Mouse (Mus musculus) lung, adult 2 months (tissue): ENCODE results near the gene Inpp5k.

Experiments
- CTCF ChIP-seq: fragments of 200-500 bp; IDR thresholded peaks from 2 replicates; pipeline ENCODE4 v1.5.1; 2011; ENCODE audit warnings: mild to moderate bottlenecking, low read length, control low read depth; ENCODE audit not compliant: insufficient read depth
- POLR2A ChIP-seq: fragments of 200-500 bp; IDR thresholded peaks from 2 replicates; pipeline ENCODE4 v1.6.1; 2011; ENCODE audit warnings: low read depth, mild to moderate bottlenecking, control low read depth, low read length, borderline replicate concordance; ENCODE audit errors: extremely low read depth

DNA sequence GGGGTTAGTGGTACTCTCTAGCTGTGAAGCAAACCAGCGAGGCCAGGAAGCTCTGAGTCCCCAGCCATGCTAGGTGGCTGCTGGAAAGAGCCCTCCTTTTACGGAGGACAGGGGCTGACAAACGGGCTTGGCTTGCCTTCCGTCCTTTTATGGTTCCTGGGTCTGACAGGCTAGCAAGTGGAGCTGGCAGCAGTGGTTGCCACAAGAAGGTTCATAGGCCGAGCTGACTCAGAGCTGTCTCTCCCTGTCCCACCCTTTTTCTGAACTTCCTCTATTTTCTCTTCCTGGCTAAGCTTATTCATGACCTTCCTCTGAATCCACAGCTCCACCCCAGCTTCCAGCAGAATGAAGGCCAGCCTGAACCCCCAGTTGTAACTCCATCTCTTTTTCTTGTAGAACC, 38.2 kb upstream of the Inpp5k start:
- no peak for TF ChIP-seq CTCF
- no peak for TF ChIP-seq POLR2A
